ENCODE assay signal across 8 mouse cellular contexts in genomic region chr13:24639215-24640165, GRCm38 (mm10). TPM values are rescaled to one million over a fixed set of nuclear protein-coding genes. Genes with fewer than 3 reads are reported as not detected.
DNase-seq lines count a peak whose midpoint lies in the region; ATAC-seq and TF ChIP-seq lines count a peak whose summit lies in the region.

No protein-coding gene starts in this region.

- TF ChIP-seq CTCF in olfactory bulb, adult 2 months (IDR thresholded peaks at IDR 0.05; ENCODE audit: insufficient read depth, low read depth, low read length), result no peak

- H3K4me2 ChIP-seq in heart, embryonic 12.5 days, result peak overlapping the region; percentile 91
- H3K4me2 ChIP-seq in limb, embryonic 15.5 days, result peak overlapping the region; percentile 98

- no peaks in the 10 kb centered on the region for H3K9me3 ChIP-seq in heart, embryonic 12.5 days (replicated peaks)
- H3K9me3 ChIP-seq in limb, embryonic 15.5 days, result no peaks in the 10 kb centered on the region

- peaks cover 57% of the 10 kb centered on the region for H3K4me1 ChIP-seq in heart, embryonic 12.5 days (replicated peaks)
- peaks cover 13% of the 10 kb centered on the region for H3K4me1 ChIP-seq in limb, embryonic 15.5 days
- H3K4me1 ChIP-seq in olfactory bulb, adult 2 months (ENCODE audit: control insufficient read depth, insufficient read depth, low read length), result peaks cover 17% of the 10 kb centered on the region

- peaks cover 3% of the 10 kb centered on the region; the same call in 1 of the 2 replicates for H3K27me3 ChIP-seq in heart, embryonic 12.5 days (replicated peaks)
- peaks cover 21% of the 10 kb centered on the region for H3K27me3 ChIP-seq in limb, embryonic 15.5 days

- H3K9ac ChIP-seq in heart, embryonic 12.5 days, result peak overlapping the region; percentile 84
- peak overlapping the region; percentile 39; the same call in 1 of the 2 replicates for H3K9ac ChIP-seq in limb, embryonic 15.5 days

- no peaks in the 10 kb centered on the region for H3K36me3 ChIP-seq in heart, embryonic 12.5 days
- H3K36me3 ChIP-seq in limb, embryonic 15.5 days, result no peaks in the 10 kb centered on the region

- H3K4me3 ChIP-seq in heart, embryonic 12.5 days, result peak overlapping the region; percentile 65
- H3K4me3 ChIP-seq in limb, embryonic 15.5 days, result peak overlapping the region; percentile 59
- H3K4me3 ChIP-seq in olfactory bulb, adult 2 months (ENCODE audit: insufficient read depth, low read depth, low read length), result peak overlapping the region; percentile 93

- H3K27ac ChIP-seq in heart, embryonic 12.5 days (ENCODE audit: poor library complexity, severe bottlenecking), result peak overlapping the region; percentile 67
- H3K27ac ChIP-seq in limb, embryonic 15.5 days, result no peak overlapping the region
- peak overlapping the region; percentile 86 for H3K27ac ChIP-seq in olfactory bulb, adult 2 months (ENCODE audit: insufficient read depth, low read depth, low read length)

- no peak for DNase-seq in cerebellum, adult 9-10 months
- peak; percentile 68 to 70 for DNase-seq in right cerebral cortex, postnatal 10 days (ENCODE audit: low spot score in 2 of 2)
- DNase-seq in right cerebral cortex, postnatal 36 days (ENCODE audit: low spot score in 2 of 2), result no peak
- no peak for DNase-seq in urinary bladder, postnatal 4 days (ENCODE audit: low spot score in 2 of 2)

- no peak for TF ChIP-seq POLR2A in olfactory bulb, adult 2 months (IDR thresholded peaks at IDR 0.05; ENCODE audit: insufficient read depth, low read depth, low read length)

- 0 out of 2 replicates have a peak, but pooled peaks have one; percentile 20 for ATAC-seq in cerebellum, adult (ENCODE audit: insufficient number of reproducible peaks, low FRiP score, low TSS enrichment)
- ATAC-seq in heart, embryonic 12.5 days (ENCODE audit: insufficient number of reproducible peaks, low FRiP score), result peak; percentile 31; the same call in 1 of the 2 replicates
- no peak for ATAC-seq in limb, embryonic 15.5 days (ENCODE audit: insufficient number of reproducible peaks, low FRiP score, low TSS enrichment, low read depth)

- WGBS in heart, embryonic 12.5 days, result 13% methylated on average over 22 of the region's 22 CpGs
- 11% methylated on average over 22 of the region's 22 CpGs for WGBS in limb, embryonic 15.5 days
- 11% methylated on average over 22 of the region's 22 CpGs for WGBS in olfactory bulb, adult 2 months

RNA-seq across cellular contexts. Expression of gene Ripor2, which starts 57.5 kb away (rescaled TPM):
- 10.5 and 10.9 TPM in 2 replicates for polyA plus RNA-seq in heart, embryonic 12.5 days (2016; fragmentation: Nextera tagmentation; extraction: Ambion mirVana)
- polyA plus RNA-seq in limb, embryonic 15.5 days (2015; fragmentation: Nextera tagmentation; extraction: Ambion mirVana), result 4.1 and 4.7 TPM in 2 replicates
- polyA plus RNA-seq in olfactory bulb, adult 2 months (2012; ENCODE audit: insufficient read depth, insufficient read length, low replicate concordance, missing spikeins), result not detected in 2 replicates

Comparison
In these comparisons a context has a peak if more than half of its experiments do, and no peak if none do; other contexts are left out.
1. DNase-seq: peak in right cerebral cortex, postnatal 10 days (2 of 2); none in cerebellum, adult 9-10 months (single experiment), right cerebral cortex, postnatal 36 days (0 of 2) and urinary bladder, postnatal 4 days (0 of 2).
2. Peak in every context shown above with its lines, with median percentiles within 50 percentile points of each other: H3K4me3 ChIP-seq.